ENCODE assay signal across 23 mouse cellular contexts in the genomic region with DNA sequence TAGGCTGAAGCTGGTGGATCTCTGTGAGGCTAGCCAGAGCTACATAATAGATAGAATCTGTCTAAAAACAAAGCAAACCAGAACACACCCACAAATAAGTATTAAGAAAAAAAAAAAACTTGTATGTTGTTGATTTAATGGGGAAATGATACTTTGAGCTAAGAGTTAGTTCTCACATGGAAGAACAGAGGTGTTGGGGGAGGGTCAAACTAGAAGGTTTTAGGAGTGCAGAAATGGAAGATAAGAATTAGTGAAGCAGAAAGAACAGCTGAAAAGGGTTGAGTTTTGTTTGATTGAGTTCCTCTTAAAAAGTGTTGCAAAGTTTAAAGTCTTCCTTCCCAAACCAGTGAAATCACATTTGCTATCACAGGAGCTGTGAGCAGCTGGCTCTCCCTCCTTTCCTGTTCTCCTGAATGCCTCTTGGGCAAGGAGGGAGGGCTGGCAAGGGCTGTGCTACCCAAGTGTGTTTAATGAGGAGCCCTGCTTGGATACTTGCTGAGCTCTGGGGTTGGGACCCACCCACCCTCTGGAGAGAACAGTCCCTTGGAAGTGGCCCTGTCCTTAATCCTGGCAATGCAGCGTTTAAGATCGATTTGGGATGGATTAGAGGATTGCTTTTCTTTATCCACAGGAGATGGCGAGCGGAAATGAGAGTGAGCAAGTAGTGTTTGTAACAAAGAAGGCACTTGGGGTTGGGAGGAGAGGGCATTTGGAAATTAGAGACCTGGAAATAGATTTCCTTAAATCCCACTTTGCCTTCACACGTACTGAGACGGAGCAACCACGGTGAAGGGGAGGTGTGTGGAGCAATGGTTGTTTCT. TPM values are rescaled to one million over a fixed set of nuclear protein-coding genes. Genes with fewer than 3 reads are reported as not detected.
DNase-seq lines count a peak whose midpoint lies in the region; ATAC-seq and TF ChIP-seq lines count a peak whose summit lies in the region.
"Had no signal": no experiment of that assay in that cellular context is flagged by ENCODE, and none has a peak within 500 bp of the region (broad histone marks: within the 10 kb centered on the region; RNA-seq: fewer than 3 reads in every experiment).

No protein-coding gene starts in this region.

- H3K9me3 ChIP-seq in liver, embryonic 13.5 days (replicated peaks): no peaks in the 10 kb centered on the region
- H3K9me3 ChIP-seq: heart, embryonic 12.5 days; midbrain, embryonic 12.5 days; neural tube, embryonic 15.5 days had no signal

- no peak overlapping the region; the same call in 1 of the 2 replicates for H3K9ac ChIP-seq in liver, embryonic 13.5 days
- H3K9ac ChIP-seq: heart, embryonic 12.5 days; hindbrain, embryonic 12.5 days; liver, embryonic 14.5 days; midbrain, embryonic 12.5 days; neural tube, embryonic 15.5 days had no signal

- H3K27me3 ChIP-seq in liver, embryonic 13.5 days: no peaks in the 10 kb centered on the region
- H3K27me3 ChIP-seq in spleen, adult 2 months (ENCODE audit: control insufficient read depth, insufficient read depth, low read length): no peaks in the 10 kb centered on the region
- H3K27me3 ChIP-seq: heart, embryonic 12.5 days; hindbrain, embryonic 12.5 days had no signal

- ATAC-seq in liver, embryonic 13.5 days (ENCODE audit: low read depth): no peak
- no peak for ATAC-seq in erythroid progenitor cell, adult 5-6 weeks (replicated peaks; ENCODE audit: low FRiP score, poor library complexity, severe bottlenecking)
- ATAC-seq: forebrain, embryonic 16.5 days had no signal

- H3K36me3 ChIP-seq in liver, embryonic 13.5 days: no peaks in the 10 kb centered on the region
- no peaks in the 10 kb centered on the region for H3K36me3 ChIP-seq in spleen, adult 2 months (ENCODE audit: control insufficient read depth, insufficient read depth, low read length)
- H3K36me3 ChIP-seq: heart, embryonic 12.5 days; hindbrain, embryonic 12.5 days; midbrain, embryonic 12.5 days; neural tube, embryonic 15.5 days had no signal

- H3K4me3 ChIP-seq in liver, embryonic 13.5 days (replicated peaks): no peak overlapping the region
- H3K4me3 ChIP-seq in spleen, adult 2 months (ENCODE audit: extremely low read depth, insufficient read depth, insufficient read length): no peak overlapping the region
- H3K4me3 ChIP-seq: erythroblast, embryonic 14.5 days; heart, embryonic 12.5 days; hindbrain, embryonic 12.5 days; layer of hippocampus, adult 2 months; midbrain, embryonic 12.5 days; neural tube, embryonic 15.5 days had no signal

- TF ChIP-seq POLR2A in spleen, adult 2 months (IDR thresholded peaks at IDR 0.05; ENCODE audit: low read depth, low read length): no peak
- no peak for TF ChIP-seq POLR2A in brain, embryonic 14.5 days (IDR thresholded peaks at IDR 0.05; ENCODE audit: borderline replicate concordance, extremely low read depth, insufficient read depth, insufficient read length, poor library complexity, severe bottlenecking)

- no peak for TF ChIP-seq CTCF in spleen, adult 2 months (IDR thresholded peaks at IDR 0.05; ENCODE audit: extremely low read depth, insufficient read depth, insufficient read length, insufficient replicate concordance)
- no peak for TF ChIP-seq CTCF in brain, embryonic 14.5 days (IDR thresholded peaks at IDR 0.05; ENCODE audit: borderline replicate concordance, extremely low read depth, insufficient read depth, insufficient read length)

- H3K4me2 ChIP-seq in liver, embryonic 13.5 days: no peak overlapping the region
- H3K4me2 ChIP-seq: heart, embryonic 12.5 days; hindbrain, embryonic 12.5 days; midbrain, embryonic 12.5 days; neural tube, embryonic 15.5 days had no signal

- H3K27ac ChIP-seq in liver, embryonic 13.5 days: peak overlapping the region; percentile 52
- peak overlapping the region; percentile 40 for H3K27ac ChIP-seq in spleen, adult 2 months (ENCODE audit: insufficient read depth, low read length)
- H3K27ac ChIP-seq: hindbrain, embryonic 12.5 days; layer of hippocampus, adult 2 months; midbrain, embryonic 12.5 days; neural tube, embryonic 15.5 days had no signal

- WGBS in liver, embryonic 13.5 days (ENCODE audit: insufficient replicate concordance): 82% methylated on average over 7 of the region's 7 CpGs
- WGBS in spleen, adult 2 months: 93% methylated on average over 7 of the region's 7 CpGs

- peaks cover 71% of the 10 kb centered on the region for H3K4me1 ChIP-seq in liver, embryonic 13.5 days (replicated peaks)
- peaks cover 33% of the 10 kb centered on the region for H3K4me1 ChIP-seq in spleen, adult 2 months (ENCODE audit: control insufficient read depth, insufficient read depth, insufficient read length)

- no peak for DNase-seq in liver, embryonic 13.5 days
- no peak for DNase-seq in liver
- DNase-seq in spleen, adult 2 months (ENCODE audit: low read depth in 1 of 2, low spot score in 2 of 2): peak in 1 of 2 experiments; percentile 32
- no peak for DNase-seq in spleen, postnatal 10 days (ENCODE audit: low spot score in 2 of 2)
- DNase-seq in brain, embryonic 14.5 days (ENCODE audit: low read depth): peak; percentile 59
- DNase-seq in right cerebral cortex, postnatal 25 days: no peak
- DNase-seq: adrenal gland, postnatal 25 days; cerebellum, adult 2 months; cerebellum, postnatal 36 days; heart, postnatal 14 days; kidney, adult 18-20 months; kidney, postnatal 14 days; right cerebral cortex, postnatal 4 days; thymus, postnatal 14 days had no signal

RNA-seq across cellular contexts. Expression of gene Aff1, which starts 57.5 kb away (rescaled TPM):
- 8.0 and 13.7 TPM in 2 replicates for polyA plus RNA-seq in liver, embryonic 13.5 days (2015; fragmentation: Nextera tagmentation; extraction: Ambion mirVana)
- polyA plus RNA-seq in spleen, adult 2 months (2012; rRNA removed): 15.2 and 16.2 TPM in 2 replicates
- polyA plus RNA-seq in brain, embryonic 14.5 days (2012; rRNA removed): 0.91 and 2.9 TPM in 2 replicates
- 145 and 147 TPM in 2 replicates for total RNA-seq in erythroid progenitor cell, adult 5-6 weeks (2015; ENCODE audit: low replicate concordance)
- total RNA-seq in erythroid progenitor cell, adult 5-6 weeks (2017; ENCODE audit: low replicate concordance): 67.4 and 102 TPM in 2 replicates
